16 mouse cellular contexts compared by ENCODE assay signal in the genomic region with DNA sequence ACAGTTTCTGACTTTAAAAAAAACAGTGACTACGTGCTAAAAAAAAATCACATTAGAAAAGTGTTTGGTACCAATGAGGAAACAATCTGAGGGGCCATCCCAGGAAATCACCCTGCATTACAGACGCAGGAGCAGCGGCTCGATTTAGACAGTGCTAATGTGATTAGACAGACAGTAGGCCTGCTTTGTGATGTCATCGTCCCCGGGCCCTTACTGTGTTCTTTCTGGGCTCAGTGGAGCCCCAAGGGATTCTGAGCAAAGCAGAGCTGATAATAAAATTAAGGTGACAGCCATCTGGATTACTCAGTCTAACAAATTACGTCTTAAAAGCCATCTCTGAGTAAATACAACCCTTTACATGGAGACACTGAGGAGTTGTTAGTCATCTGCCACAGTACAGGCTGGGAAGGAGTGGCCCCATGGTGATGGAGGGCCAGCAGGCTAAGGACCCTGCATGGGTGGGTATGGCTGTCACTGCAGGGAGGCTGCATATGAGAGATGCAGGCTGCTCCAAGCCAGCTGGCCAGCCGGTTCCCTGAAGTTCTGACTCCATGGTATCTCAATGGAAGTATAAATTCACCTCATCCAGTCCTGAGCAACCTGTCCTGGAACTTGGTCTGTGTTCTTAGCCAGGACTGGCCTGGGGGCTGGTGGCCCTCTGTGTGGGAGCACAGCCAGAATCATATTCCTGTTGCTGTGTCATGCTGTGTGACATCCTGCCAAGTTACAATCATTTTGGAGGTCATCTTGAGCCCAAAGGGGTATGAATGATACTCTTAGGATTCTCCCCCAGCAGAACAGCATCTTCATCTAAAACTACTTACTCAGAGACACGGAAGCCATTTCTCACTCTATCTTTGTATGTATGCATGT. TPM values are rescaled to one million over a fixed set of nuclear protein-coding genes. Genes with fewer than 3 reads are reported as not detected.
A peak's percentile ranks its signal among the peaks of the same experiment; 100 is the strongest.
DNase-seq lines count a peak whose midpoint lies in the region; ATAC-seq lines count a peak whose summit lies in the region.
"Had no signal": no experiment of that assay in that cellular context is flagged by ENCODE, and none has a peak within 500 bp of the region (broad histone marks: within the 10 kb centered on the region; RNA-seq: fewer than 3 reads in every experiment).

No protein-coding gene starts in this region.

- H3K9ac ChIP-seq in neural tube, embryonic 12.5 days, result no peak overlapping the region
- H3K9ac ChIP-seq in intestine, embryonic 16.5 days (ENCODE audit: low read depth, low read length), result no peak overlapping the region

- peaks cover 5% of the 10 kb centered on the region for H3K36me3 ChIP-seq in neural tube, embryonic 12.5 days
- 0 out of 2 replicates have a peak, but pooled peaks cover 2% of the 10 kb centered on the region for H3K36me3 ChIP-seq in intestine, embryonic 16.5 days (ENCODE audit: control insufficient read depth, insufficient read depth, low read length)

- H3K9me3 ChIP-seq in neural tube, embryonic 12.5 days, result no peaks in the 10 kb centered on the region
- H3K9me3 ChIP-seq in intestine, embryonic 16.5 days (ENCODE audit: control insufficient read depth, low read length), result no peaks in the 10 kb centered on the region

- no peak overlapping the region for H3K4me2 ChIP-seq in neural tube, embryonic 12.5 days (replicated peaks)
- no peak overlapping the region for H3K4me2 ChIP-seq in intestine, embryonic 16.5 days (ENCODE audit: low read depth, low read length)

- ATAC-seq in neural tube, embryonic 12.5 days (ENCODE audit: low FRiP score, low read depth), result peak; percentile 52; the same call in 1 of the 2 replicates
- 0 out of 2 replicates have a peak, but pooled peaks have one; percentile 30 for ATAC-seq in intestine, embryonic 16.5 days

- H3K27me3 ChIP-seq in neural tube, embryonic 12.5 days (replicated peaks), result no peaks in the 10 kb centered on the region
- H3K27me3 ChIP-seq in intestine, embryonic 16.5 days (replicated peaks; ENCODE audit: control insufficient read depth, insufficient read depth, low read length), result no peaks in the 10 kb centered on the region

- WGBS in neural tube, embryonic 12.5 days, result 58% methylated on average over 9 of the region's 9 CpGs
- 68% methylated on average over 9 of the region's 9 CpGs for WGBS in intestine, embryonic 16.5 days

- peaks cover 31% of the 10 kb centered on the region for H3K4me1 ChIP-seq in neural tube, embryonic 12.5 days
- peaks cover 9% of the 10 kb centered on the region; the same call in 1 of the 2 replicates for H3K4me1 ChIP-seq in intestine, embryonic 16.5 days (ENCODE audit: control insufficient read depth, insufficient read depth, low read length)

- H3K27ac ChIP-seq in neural tube, embryonic 12.5 days, result no peak overlapping the region
- no peak overlapping the region for H3K27ac ChIP-seq in intestine, embryonic 16.5 days (ENCODE audit: low read length)
- H3K27ac ChIP-seq: macrophage had no signal

- H3K4me3 ChIP-seq in neural tube, embryonic 12.5 days, result no peak overlapping the region
- no peak overlapping the region for H3K4me3 ChIP-seq in intestine, embryonic 16.5 days (ENCODE audit: low read length)
- H3K4me3 ChIP-seq: myocyte had no signal

- peak; percentile 90 for DNase-seq in heart, adult 11 months
- DNase-seq in heart, postnatal 4 days, result no peak
- DNase-seq in neural tube, embryonic 10.5 days (ENCODE audit: extremely low spot score, low spot score), result no peak
- DNase-seq in spleen, adult 18-20 months, result no peak
- no peak for DNase-seq in layer of hippocampus, adult 9-10 months (ENCODE audit: low spot score)
- DNase-seq: cerebellum, postnatal 14 days; kidney, adult 8-10 months; right cerebral cortex, postnatal 14 days had no signal

RNA-seq across cellular contexts. Expression of a gene that starts 59.5 kb away (rescaled TPM):
- total RNA-seq in heart, postnatal 4 days (2021), result 1 to 10 TPM; 6.8 to 7.9 TPM
- 13.1 and 13.6 TPM in 2 replicates for polyA plus RNA-seq in neural tube, embryonic 12.5 days (2016; fragmentation: Nextera tagmentation; extraction: Ambion mirVana)
- 3.2 and 3.5 TPM in 2 replicates for polyA plus RNA-seq in intestine, embryonic 16.5 days (2015; fragmentation: Nextera tagmentation; extraction: Ambion mirVana)

RNA-seq across cellular contexts. Expression of a gene that starts 59.5 kb away (rescaled TPM):
- not detected for total RNA-seq in heart, postnatal 4 days (2021)
- polyA plus RNA-seq in neural tube, embryonic 12.5 days (2016; fragmentation: Nextera tagmentation; extraction: Ambion mirVana), result 0.47 and 0.96 TPM in 2 replicates
- not detected in 2 replicates for polyA plus RNA-seq in intestine, embryonic 16.5 days (2015; fragmentation: Nextera tagmentation; extraction: Ambion mirVana)
- total RNA-seq: gastrocnemius, adult 18-20 months had no signal
- polyA plus RNA-seq: heart, embryonic 14.5 days; limb, embryonic 11.5 days; liver, embryonic 16.5 days; macrophage; myocyte had no signal

RNA-seq across cellular contexts. Expression of a gene that starts 59.5 kb away (rescaled TPM):
- 10 to 100 TPM; 53.8 to 54.7 TPM for total RNA-seq in heart, postnatal 4 days (2021)
- polyA plus RNA-seq in neural tube, embryonic 12.5 days (2016; fragmentation: Nextera tagmentation; extraction: Ambion mirVana), result 126 and 133 TPM in 2 replicates
- 93.1 and 106 TPM in 2 replicates for polyA plus RNA-seq in intestine, embryonic 16.5 days (2015; fragmentation: Nextera tagmentation; extraction: Ambion mirVana)
